Mouse (Mus musculus): ENCODE data around the gene Ifna14.
"Not testable (repeated sequence)": the region's sequence is repeated elsewhere in the genome, so short reads cannot be mapped to it uniquely, and the experiment has no call there.

Ifna14 gene

DNA sequence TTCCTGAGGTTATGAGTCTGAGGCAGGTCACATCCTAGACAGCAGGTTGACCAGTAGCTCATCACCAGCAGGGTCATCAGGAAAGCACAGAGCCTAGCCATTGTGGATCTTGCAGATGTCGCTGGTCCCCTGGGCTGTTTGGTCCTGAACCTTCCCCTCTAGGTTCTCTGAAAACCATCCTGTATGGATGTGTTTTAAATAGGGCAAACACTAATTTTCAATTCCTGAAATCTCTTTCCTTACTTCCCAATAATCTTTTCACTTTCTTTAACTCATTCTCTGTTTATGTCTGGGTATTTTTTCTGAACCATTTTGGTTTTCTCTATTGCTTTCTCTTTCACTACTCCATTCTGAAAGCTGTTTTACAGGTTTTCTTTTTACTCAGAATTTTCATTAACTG is at the start of gene Ifna14:
Gene Ifna14 (minus strand): TSS at position 101 of the 400 bp plus-strand sequence.
- no peak for DNase-seq (ENCODE audit: extremely low read depth, insufficient read length, low spot score)

DNA sequence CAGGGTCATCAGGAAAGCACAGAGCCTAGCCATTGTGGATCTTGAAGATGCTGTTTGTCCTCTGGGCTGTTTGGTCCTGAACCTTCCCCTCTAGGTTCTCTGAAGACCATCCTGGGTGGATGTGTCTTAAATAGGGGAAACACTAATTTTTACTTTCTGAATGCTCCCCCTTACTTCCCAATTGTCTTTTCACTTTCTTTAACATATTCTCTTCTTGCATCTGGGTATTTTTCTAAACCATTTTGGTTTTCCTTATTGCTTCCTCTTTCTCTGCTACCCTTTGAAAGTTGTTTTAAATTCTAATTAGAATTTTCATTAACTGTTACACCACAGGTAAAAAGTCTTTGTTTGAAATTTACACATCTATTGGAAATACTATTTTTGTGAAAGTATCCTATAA is 31.7 kb upstream of the Ifna14 start, which contains the start of gene Ifna12:
Gene Ifna12 (minus strand): TSS at position 101 of the 400 bp plus-strand sequence.
- no peak for DNase-seq (ENCODE audit: extremely low read depth, insufficient read length, low spot score)

DNA sequence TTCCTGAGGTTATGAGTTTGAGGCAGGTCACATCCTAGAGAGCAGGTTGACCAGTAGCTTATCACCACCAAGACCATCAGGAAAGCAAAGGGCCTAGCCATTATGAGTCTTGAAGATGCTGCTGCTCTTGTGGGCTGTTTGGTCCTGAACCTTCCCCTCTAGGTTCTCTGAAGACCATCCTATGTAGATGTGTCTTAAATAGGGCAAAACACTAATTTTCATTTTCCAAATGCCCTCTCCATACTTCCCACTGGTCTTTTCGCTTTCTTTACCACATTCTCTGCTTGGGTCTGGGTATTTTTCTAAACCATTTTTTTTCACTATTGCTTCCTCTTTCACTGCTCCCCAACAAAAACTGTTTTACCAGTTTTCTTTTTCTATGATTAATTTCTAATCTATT is 20.7 kb upstream of the Ifna14 start, which contains the start of gene Ifna9:
Gene Ifna9 (minus strand): TSS at position 101 of the 400 bp plus-strand sequence.
- no peak for DNase-seq (ENCODE audit: extremely low read depth, insufficient read length, low spot score)

DNA sequence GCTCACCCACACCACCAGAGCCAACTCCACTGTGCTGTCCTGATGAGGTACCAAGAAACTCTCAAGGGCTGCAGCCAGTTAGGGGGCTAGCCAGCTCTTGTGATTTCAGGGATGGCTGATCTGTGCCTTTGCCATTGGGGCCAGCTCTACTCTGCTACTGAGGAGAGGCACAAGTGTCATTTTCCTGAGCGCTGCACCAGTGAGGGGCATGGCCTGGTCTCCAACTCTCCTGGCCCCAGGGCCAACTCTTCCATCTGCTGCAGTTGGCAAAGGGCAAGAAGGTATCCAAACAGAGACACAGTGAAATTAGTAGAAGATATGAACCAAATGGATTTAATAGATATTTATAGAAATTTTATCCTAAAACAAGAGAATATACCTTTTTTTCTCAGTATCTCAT is 9.8 kb downstream of the Ifna14 start:
- no peak for DNase-seq (ENCODE audit: extremely low read depth, insufficient read length, low spot score)

DNA sequence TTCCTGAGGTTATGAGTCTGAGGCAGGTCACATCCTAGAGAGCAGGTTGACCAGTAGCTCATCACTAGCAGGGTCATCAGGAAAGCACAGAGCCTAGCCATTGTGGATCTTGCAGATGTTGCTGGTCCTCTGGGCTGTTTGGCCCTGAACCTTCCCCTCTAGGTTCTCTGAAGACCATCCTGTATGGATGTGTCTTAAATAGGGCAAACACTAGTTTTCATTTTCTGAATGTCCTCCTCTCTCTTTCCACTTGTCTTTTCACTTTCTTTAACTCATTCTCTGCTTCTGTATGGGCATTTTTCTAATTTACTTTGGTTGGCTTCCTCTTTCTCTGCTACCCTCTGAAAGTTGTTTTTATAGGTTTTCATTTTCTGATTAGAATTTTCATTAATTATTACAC is 13.5 kb downstream of the Ifna14 start, which contains the start of gene Ifna15:
Gene Ifna15 (minus strand): TSS at position 101 of the 400 bp plus-strand sequence.
- DNase-seq (ENCODE audit: extremely low read depth, insufficient read length, low spot score): not testable (repeated sequence)

DNA sequence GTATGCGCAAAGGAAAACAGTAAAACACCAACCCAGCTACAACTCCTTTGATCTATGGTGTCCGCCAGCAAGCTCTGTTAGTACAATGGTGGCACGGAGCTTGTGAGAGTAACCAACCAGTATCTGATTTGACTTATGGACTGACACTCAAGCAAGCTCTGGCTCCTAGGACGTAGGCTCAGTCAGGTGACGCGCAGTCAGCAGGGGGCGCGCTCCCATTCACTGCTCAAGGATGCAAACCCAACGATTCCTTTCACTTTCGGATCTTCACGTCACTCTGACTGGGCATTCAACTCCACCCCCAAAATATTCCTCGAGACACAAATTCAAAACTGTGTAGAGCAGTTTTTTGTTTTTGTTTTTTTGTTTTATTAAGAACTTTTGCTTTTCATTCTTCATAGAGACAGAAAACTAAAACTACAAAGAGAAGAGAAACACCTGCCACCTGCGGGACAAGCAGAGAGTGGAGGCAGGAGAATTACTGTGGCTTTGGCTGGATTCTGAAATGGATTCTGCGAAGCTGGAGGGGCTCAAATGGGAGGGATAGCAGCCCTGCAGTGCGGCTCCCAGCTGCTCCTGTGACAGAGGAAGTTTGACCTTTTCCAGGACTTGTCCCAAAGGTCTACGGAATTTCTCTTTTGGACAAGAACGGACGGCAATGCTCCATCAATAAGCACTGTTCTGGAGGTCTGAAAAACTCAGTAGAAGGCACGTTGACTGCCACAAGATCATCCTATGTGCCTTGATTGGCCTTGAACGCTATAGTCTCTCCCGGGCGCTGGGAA is 21.2 kb downstream of the Ifna14 start:
- peak; percentile 82 for DNase-seq (ENCODE audit: extremely low read depth, insufficient read length, low spot score)

DNA sequence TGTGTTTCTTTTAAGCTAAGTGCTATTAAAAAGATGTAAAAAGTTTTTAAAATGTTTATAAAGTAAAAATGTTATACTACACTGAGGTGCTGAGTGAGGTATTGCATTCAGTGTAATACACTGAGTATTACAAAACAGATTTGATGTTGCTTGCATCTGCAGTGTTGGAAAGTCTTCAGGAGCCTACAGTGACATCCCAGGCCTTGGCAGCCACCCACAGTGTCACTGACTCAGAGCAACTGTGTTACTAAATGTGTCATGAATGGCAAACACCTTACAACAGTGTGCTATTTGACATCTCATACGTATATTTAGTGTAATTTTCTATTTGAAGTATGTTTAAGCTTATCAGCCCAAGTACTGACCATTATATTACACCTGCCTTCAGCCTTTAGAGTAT is 23.6 kb downstream of the Ifna14 start:
- DNase-seq (ENCODE audit: extremely low read depth, insufficient read length, low spot score): no peak

DNA sequence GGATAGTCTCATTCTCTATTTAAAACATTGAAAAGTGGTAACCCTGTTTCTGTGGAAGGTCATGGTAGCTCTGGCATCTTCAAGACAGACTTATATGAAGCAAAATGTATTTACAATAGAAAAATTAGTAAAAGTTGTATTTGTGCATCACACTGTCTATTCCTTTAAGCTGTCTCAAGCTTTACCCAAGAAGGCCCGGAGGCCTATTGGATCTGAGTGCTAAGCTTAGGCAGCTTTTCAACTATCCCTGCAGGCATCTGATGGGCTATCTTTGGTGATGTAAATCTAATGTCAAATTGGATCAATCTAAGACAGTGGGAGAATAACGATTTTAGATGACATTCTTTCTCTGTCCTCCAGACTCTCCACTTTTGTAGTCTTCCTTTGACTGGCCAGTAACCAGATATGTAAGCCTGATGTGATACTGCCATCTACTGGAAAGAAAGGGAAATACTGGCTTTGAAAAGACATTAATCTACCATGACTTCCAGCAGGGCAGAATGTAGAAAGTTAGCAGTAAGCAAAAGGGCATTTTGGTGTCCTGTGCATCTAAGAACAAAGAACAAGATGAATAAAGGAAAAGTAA is 27.9 kb downstream of the Ifna14 start:
- DNase-seq (ENCODE audit: extremely low read depth, insufficient read length, low spot score): peak; percentile 47

DNA sequence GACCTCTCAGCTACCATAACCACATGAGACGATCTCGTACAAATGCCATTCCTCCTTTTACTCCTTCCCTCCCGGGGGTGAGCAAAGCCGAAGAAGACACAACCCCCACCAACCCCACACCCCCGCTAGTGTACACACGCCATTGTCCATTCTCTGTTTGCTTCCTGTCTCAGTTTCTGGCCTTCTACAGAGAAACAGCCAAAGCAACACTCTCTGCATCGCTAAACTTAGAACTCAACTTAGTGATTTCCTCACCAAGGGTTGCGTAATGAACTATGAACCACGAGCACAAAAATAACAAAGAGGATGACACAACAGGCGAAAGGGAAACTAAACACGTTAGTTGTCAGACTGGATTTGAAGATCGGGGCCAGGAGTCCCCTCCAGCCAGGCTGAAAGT is 34.3 kb downstream of the Ifna14 start:
- peak; percentile 73 for DNase-seq (ENCODE audit: extremely low read depth, insufficient read length, low spot score)

DNA sequence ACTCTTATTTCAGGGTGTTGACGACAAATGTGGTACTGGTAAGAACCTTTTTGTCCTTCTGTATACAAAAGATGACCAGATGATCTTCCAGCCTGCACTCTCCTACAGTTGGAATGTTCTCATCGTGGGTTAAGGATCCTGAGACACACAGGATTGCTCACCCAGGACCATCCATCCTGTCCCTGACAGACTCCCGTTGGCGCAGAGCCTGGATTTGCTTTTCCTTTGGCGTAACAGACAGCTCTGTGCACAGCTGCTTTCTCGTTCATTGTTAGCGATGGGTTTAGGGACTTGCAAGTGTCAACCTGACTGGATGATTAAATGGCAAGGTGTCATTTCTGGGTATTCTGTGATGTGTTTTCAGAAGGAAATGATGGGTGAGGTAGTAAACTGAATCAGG is 35.0 kb downstream of the Ifna14 start:
- no peak for DNase-seq (ENCODE audit: extremely low read depth, insufficient read length, low spot score)

DNA sequence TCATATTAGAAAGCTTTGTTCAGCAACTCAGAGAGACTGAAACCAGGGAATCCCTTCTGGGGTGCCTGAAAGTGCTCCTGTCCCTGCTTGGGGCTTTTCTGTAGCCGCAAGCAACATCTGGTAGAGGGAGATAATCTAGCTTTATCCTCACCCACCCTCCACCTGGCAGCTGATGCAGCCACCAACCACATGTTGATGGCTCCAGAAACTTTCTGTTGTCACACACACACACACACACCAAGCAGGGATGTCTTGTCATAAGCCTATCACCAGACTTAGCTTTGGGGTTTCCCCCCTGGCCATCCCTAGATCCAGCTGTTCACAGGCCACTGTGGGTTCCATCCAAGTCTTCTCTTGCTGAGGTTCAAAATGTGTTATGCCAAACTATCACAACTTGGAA is 35.9 kb downstream of the Ifna14 start:
- no peak for DNase-seq (ENCODE audit: extremely low read depth, insufficient read length, low spot score)

DNA sequence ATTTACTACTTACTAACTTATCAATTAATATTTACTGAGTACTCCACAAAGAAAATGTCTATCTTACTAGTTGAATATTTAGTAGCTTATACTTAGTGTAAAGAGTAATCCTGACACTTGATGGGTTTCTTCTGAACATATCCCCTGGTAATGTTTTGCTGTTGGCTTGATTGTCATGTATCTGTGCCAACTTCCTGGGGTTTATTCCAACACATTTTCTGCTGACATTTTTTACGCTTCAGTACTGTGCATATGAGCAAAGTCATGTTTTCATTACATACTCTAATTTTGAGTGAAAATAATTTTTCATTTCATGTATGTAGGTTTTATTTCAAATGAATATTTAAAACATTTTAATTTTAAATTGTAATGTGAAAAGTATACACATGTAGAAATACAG is 36.7 kb downstream of the Ifna14 start:
- DNase-seq (ENCODE audit: extremely low read depth, insufficient read length, low spot score): no peak

DNA sequence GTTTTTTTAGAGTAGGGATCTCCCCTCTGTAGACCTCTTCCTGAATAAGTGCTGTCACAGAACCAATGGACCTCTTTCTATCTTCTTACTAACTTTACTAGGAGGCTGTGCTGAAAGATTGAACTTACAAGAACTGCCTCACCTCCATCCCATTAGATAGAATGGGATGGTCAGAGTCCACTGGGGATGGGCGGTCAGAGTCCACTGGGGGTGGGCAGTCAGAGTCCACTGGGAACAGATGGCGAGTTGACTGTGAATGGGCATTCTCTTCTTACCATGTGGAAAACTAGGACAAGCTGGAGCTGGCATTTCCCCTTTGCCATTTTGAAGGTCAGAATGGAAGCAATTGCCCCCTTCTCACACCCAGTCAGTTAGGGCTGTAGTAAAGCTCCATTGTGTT is 38.1 kb downstream of the Ifna14 start:
- DNase-seq (ENCODE audit: extremely low read depth, insufficient read length, low spot score): no peak

DNA sequence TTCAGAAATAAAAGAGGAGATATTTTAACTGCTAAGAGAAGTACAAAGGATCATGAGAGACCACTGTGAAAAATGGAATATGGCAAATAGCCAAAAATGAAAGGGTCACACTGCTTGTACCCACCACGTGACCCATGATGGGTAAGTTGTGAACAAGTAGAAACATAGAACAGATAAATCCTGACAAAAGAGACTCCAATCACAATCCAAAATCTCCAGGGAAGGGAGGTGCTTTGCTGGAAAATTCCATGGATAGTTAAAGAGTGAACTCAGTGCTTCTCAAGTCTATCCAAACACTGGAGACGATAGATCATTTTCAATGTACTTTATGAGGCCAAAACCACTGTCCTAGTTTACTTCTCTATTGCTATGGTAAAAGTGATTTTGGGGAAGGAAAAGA is 40.7 kb downstream of the Ifna14 start:
- peak; percentile 64 for DNase-seq (ENCODE audit: extremely low read depth, insufficient read length, low spot score)

DNA sequence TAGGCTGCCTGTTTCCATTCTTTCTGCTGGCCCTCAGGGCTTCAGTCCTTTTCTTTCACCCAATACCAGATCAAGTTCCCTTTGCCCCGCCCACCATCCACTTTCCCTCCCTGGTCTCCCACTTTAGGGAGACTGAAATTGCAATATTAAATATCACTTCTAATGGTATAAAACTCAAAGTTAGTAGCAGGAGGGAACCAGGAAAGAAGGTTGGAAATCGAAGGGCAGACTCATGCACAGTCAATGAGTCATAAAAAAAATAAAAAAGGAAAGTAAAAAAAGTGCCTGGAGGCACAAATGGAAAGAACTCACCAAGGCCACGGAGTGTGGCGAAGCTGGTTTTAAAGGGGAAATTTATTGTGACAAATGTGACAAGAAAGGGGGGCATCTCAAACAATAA is 41.3 kb downstream of the Ifna14 start:
- DNase-seq (ENCODE audit: extremely low read depth, insufficient read length, low spot score): peak; percentile 65

DNA sequence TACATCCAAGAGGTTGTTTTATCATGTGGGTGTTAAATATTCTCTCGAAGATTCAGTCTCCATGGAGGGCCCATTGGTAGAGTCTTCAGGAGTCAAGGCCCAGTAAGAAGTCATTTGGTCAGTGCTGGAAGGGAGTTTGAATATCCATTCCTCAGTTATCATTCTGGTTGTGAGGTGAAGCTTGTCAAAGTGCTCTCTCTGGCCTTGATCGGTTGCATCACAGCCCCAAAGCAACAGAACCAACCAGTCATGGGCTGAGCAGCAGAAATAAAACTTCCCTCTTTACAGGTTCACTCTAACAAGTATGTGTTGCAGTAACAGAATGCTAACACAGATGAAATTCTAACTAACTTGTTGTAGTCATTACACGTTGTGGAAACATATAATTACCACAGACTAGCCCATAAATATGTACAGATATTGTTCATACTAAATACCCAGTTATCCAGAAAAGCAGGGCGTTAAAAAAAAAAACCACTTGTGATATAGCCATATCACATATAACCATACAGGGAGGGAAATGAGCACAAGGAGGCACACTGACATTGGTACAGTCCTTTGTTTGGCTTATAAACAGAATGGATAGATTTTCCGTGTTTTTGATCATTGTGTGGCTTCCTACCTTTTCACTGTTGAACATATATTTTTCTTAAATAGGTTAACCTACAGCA is 45.1 kb downstream of the Ifna14 start:
- DNase-seq (ENCODE audit: extremely low read depth, insufficient read length, low spot score): no peak

DNA sequence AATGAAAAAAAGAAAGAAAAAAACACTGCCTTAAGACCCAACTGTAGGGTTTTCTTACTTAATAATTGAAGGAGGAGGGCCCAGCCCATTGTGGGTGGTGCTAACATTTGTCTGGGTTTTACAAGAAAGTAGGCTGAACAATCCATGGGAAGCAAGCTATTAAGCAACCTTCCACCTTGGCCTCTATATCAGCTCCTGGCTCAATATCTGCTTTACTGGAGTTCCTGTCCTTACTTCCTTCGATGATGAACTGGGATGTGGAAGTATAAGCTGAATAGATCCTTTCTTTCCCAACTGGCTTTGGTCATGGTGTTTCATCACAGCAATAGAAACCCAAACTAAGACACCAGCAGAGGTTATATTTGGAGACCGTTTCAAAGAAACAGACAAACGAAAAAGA is 46.2 kb downstream of the Ifna14 start:
- DNase-seq (ENCODE audit: extremely low read depth, insufficient read length, low spot score): no peak

DNA sequence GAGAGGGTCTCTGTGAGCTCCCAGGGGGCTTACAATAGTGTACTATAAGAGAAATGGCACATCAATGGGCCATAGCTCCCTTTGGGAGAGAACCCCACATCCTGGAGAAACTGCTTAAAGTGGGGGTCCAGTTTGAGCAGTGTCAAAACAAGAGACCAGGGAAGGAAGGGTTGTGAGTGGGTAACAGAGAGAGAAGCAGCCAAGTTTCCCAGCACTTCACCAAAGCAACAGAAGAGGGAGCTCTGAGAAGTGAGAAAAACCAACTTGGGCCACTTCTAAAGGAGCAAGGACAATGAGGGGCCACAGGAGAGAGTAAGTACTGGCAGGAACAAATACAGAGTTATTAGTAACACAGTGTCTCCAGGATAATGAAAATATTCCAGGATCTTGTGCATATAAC is 48.4 kb downstream of the Ifna14 start:
- DNase-seq (ENCODE audit: extremely low read depth, insufficient read length, low spot score): no peak

DNA sequence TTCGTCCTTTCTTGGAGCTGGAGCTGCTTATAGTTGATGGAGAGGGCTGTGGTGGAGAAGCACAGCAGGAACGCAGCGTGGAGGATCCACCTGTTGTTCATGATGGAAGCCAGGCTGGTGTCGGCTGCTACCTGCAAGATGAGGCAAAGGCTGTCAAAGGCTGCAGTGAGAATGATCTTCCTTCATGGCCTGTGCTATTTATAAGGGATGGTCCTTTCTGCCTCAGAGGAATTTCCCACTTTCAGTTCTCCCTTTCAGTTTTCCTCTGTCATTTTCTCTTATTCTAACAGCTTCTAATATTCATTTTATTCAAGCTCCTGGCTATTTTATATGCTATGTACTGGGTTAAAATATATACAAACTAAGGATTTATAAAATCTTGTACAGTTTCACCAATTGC is 48.9 kb downstream of the Ifna14 start, which contains the start of gene Ifnb1:
Gene Ifnb1 (minus strand): TSS at position 101 of the 400 bp plus-strand sequence.
- DNase-seq (ENCODE audit: extremely low read depth, insufficient read length, low spot score): no peak
